Mouse (Mus musculus) ES-Bruce4 (cell line): Measurements from ENCODE around the gene Col4a2.
"Not testable (repeated sequence)": the region's sequence is repeated elsewhere in the genome, so short reads cannot be mapped to it uniquely, and the experiment has no call there.

ENCODE experiments used
- CTCF ChIP-seq: IDR thresholded peaks from one replicate; pipeline ENCODE4 v1.8.1; 2011; ENCODE audit warnings: low read depth, low read length
- EP300 ChIP-seq: IDR thresholded peaks from 2 replicates; pipeline ENCODE4 v1.6.1; 2011; ENCODE audit warnings: low read depth, low read length; ENCODE audit not compliant: insufficient read depth
- POLR2A ChIP-seq: IDR thresholded peaks from one replicate; pipeline ENCODE4 v1.8.1; 2011; ENCODE audit warnings: low read length; ENCODE audit not compliant: insufficient read depth

DNA sequence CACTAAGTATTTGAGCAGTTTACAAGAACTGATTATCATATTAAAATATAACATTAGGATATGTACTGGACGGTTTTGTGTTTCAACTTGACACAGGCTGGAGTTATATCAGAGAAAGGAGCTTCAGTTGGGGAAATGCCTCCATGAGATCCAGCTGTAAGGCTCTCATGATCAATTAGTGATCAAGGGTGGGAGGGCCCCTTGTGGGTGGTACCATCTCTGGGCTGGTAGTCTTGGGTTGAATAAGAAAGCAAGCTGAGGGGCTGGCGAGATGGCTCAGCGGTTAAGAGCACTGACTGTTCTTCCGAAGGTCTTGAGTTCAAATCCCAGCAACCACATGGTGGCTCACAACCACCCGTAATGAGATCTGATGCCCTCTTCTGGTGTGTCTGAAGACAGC, 153.9 kb downstream of the Col4a2 start:
- TF ChIP-seq EP300, CTCF, POLR2A: not testable (repeated sequence)
